Mouse (Mus musculus) forebrain, embryonic 14.5 days (tissue): ENCODE results near the gene Oxsm. TPM values are rescaled to one million over a fixed set of nuclear protein-coding genes. Genes with fewer than 3 reads are reported as not detected.

Experiments used
- ATAC-seq: fragments of 200-750 bp; cut with Nextera tagmentation; 2 replicates; pipeline ENCODE4 v1.8.0; 2017; ENCODE audit warnings: mild to moderate bottlenecking, moderate library complexity
- DNase-seq: peaks from one replicate; pipeline ENCODE4 v3.0.0-alpha.2; 2015; ENCODE audit warnings: low spot score
- H3K27ac ChIP-seq: fragments of 300-500 bp; sonication (generic); 2 replicates; pipeline ENCODE4 v1.5.1; 2014; ENCODE audit warnings: low read depth, mild to moderate bottlenecking, control low read depth, low read length, moderate library complexity
- H3K27me3 ChIP-seq: fragments of 300-500 bp; sonication (generic); replicated peaks from 2 replicates; pipeline ENCODE4 v1.6.1; 2014; ENCODE audit warnings: low read length, control low read depth, mixed read lengths; ENCODE audit not compliant: control insufficient read depth, insufficient read depth
- H3K36me3 ChIP-seq: fragments of 300-500 bp; sonication (generic); 2 replicates; pipeline ENCODE4 v1.6.1; 2014; ENCODE audit warnings: low read length, control low read depth; ENCODE audit not compliant: control insufficient read depth, insufficient read depth
- H3K4me1 ChIP-seq: fragments of 300-500 bp; sonication (generic); 2 replicates; pipeline ENCODE4 v1.6.1; 2014; ENCODE audit warnings: antibody characterized with exemption, low read length, control low read depth; ENCODE audit not compliant: control insufficient read depth, insufficient read depth
- H3K4me2 ChIP-seq: fragments of 300-500 bp; sonication (generic); 2 replicates; pipeline ENCODE4 v1.6.1; 2014; ENCODE audit warnings: mild to moderate bottlenecking, control low read depth, low read length
- H3K4me3 ChIP-seq: fragments of 300-500 bp; sonication (generic); 2 replicates; pipeline ENCODE4 v1.5.1; 2014; ENCODE audit warnings: low read depth, low read length, control low read depth
- H3K9ac ChIP-seq: fragments of 300-500 bp; sonication (generic); 2 replicates; pipeline ENCODE4 v1.6.1; 2014; ENCODE audit warnings: mild to moderate bottlenecking, low read length, control low read depth, moderate library complexity
- H3K9me3 ChIP-seq: fragments of 300-500 bp; sonication (generic); replicated peaks from 2 replicates; pipeline ENCODE4 v1.6.1; 2016; ENCODE audit warnings: low read length, control low read depth, mixed read lengths; ENCODE audit not compliant: control insufficient read depth
- WGBS: fragments of 180-500 bp; shearing (Covaris S2); extraction: QIAGEN DNeasy Blood & Tissue Kit; methylation state at CpG from one replicate; pipeline ENCODE4 v1.1.7; 2014; 5-methylcytosine and 5-hydroxymethylcytosine counted together
- polyA plus RNA-seq: library from polyadenylated mRNA; unstranded; fragments of >200 nt; fragmentation: Nextera tagmentation; extraction: Ambion mirVana; gene quantifications from 2 replicates; pipeline ENCODE4 v1.2.1, GENCODE M21; 2014

Gene Oxsm
- polyA plus RNA-seq, 1 experiment from 2014 or later: 1.1 TPM

GRCm38 (mm10) chr14:16229395-16229794 lies 20.2 kb downstream of the Oxsm start:
- Histone ChIP-seq H3K27me3 (no peaks in the 10 kb centered on the region), H3K9ac (no peak overlapping the region), H3K36me3 (no peaks in the 10 kb centered on the region), H3K4me2 (no peak overlapping the region), H3K4me3 (no peak overlapping the region), H3K4me1 (no peaks in the 10 kb centered on the region), H3K27ac (no peak overlapping the region), H3K9me3 (no peaks in the 10 kb centered on the region)
- WGBS: 33% methylated on average over 2 of the region's 2 CpGs
- ATAC-seq: peak; percentile 53; the same call in 1 of the 2 replicates
- DNase-seq: peak; percentile 60

DNA sequence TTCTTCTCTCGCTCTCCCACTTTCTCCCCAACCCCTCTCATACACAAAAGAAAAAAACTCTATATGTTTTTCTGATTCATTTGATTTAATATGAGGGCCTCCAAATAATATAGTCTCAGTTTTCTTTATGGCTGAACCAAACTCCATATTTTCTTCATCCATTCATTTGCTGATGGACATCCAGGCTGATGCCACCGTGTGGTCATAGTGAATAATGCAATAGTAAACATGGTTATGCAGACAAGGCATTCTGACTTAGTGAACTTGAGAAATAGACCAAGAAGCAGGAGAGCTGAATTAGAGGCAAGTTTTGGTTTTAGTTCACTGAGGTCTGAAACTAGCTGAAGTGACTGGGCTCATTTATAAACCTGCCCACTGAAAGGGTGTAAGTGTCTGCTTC lies 30.6 kb downstream of the Oxsm start:
- H3K9me3 ChIP-seq: no peaks in the 10 kb centered on the region
- H3K4me1 ChIP-seq: no peaks in the 10 kb centered on the region
- WGBS: 55% methylated on average over 2 of the region's 2 CpGs
- no peak overlapping the region for H3K27ac ChIP-seq
- ATAC-seq (no peak), DNase-seq (peak; percentile 73)
- no peak overlapping the region for H3K4me3 ChIP-seq
- H3K9ac ChIP-seq: no peak overlapping the region
- H3K36me3 ChIP-seq: no peaks in the 10 kb centered on the region
- H3K4me2 ChIP-seq: no peak overlapping the region
- no peaks in the 10 kb centered on the region for H3K27me3 ChIP-seq

DNA sequence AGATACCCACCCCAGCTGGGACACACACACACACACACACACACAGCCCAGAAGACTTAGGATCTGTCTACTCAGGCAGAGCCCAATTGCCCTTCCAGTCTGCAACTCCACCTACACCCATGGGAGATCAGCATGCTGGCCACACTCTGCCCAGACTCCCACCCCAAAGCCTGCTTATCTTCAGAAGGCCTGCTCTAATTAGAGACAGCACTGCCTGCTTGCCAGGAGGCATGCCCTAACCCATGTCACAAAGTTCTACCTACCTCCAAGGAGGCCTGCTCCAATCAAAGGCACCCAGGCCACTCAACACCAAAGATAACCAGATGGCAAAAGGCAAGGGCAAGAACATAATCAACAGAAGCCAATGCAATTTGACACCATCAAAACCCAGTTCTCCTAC lies 41.9 kb downstream of the Oxsm start:
- Histone ChIP-seq H3K36me3 (no peaks in the 10 kb centered on the region), H3K4me3 (no peak overlapping the region), H3K4me2 (no peak overlapping the region), H3K4me1 (no peaks in the 10 kb centered on the region; the same call in 1 of the 2 replicates), H3K27me3 (no peaks in the 10 kb centered on the region), H3K9ac (no peak overlapping the region), H3K27ac (no peak overlapping the region), H3K9me3 (no peaks in the 10 kb centered on the region)
- DNase-seq (no peak), ATAC-seq (no peak)

DNA sequence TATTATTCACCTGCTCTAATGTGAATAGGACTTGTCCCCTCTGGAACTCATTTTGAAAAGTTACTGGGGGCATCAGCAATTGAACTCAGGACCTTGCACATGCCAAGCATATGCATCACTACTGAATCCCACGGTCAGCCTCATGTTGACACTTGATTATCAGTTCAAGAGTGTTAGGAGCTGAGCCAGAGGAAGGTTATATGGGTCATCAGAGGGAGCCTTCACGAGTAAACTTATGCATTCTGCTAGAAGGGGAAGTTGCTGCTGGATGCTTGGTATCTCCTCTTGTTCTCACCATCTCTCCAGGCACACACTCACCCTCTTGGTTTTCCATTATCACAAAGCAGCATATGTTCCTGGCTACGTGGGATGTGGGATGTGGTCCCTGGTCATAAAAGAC lies 47.9 kb downstream of the Oxsm start:
- no peak overlapping the region for H3K9ac ChIP-seq
- ATAC-seq (peak; percentile 35), DNase-seq (peak; percentile 58)
- H3K36me3 ChIP-seq: no peaks in the 10 kb centered on the region
- H3K27ac ChIP-seq: peak overlapping the region; percentile 23; the same call in 1 of the 2 replicates
- H3K4me2 ChIP-seq: no peak overlapping the region
- no peaks in the 10 kb centered on the region for H3K27me3 ChIP-seq
- H3K4me3 ChIP-seq: no peak overlapping the region
- H3K9me3 ChIP-seq: no peaks in the 10 kb centered on the region
- WGBS: 10% methylated on average over 3 of the region's 3 CpGs
- H3K4me1 ChIP-seq: peaks cover 21% of the 10 kb centered on the region

- peak; percentile 98 for DNase-seq
- no peaks in the 10 kb centered on the region for H3K36me3 ChIP-seq
- no peaks in the 10 kb centered on the region for H3K9me3 ChIP-seq
- peak overlapping the region; percentile 39 for H3K4me2 ChIP-seq
- 3% methylated on average over 8 of the region's 8 CpGs for WGBS
- H3K4me1 ChIP-seq: peaks cover 21% of the 10 kb centered on the region
- H3K27ac ChIP-seq: peak overlapping the region; percentile 78
- H3K4me3 ChIP-seq: no peak overlapping the region
- ATAC-seq: peak; percentile 97
- H3K27me3 ChIP-seq: no peaks in the 10 kb centered on the region
- no peak overlapping the region for H3K9ac ChIP-seq
Observed at GRCm38 (mm10) chr14:16200969-16201638, 48.5 kb downstream of the Oxsm start.

- Histone ChIP-seq H3K4me2 (peak overlapping the region; percentile 39), H3K9me3 (no peaks in the 10 kb centered on the region), H3K36me3 (no peaks in the 10 kb centered on the region), H3K4me3 (no peak overlapping the region), H3K9ac (peak overlapping the region; percentile 4; the same call in 1 of the 2 replicates), H3K27ac (peak overlapping the region; percentile 78), H3K27me3 (no peaks in the 10 kb centered on the region), H3K4me1 (peaks cover 21% of the 10 kb centered on the region)
- ATAC-seq (peak; percentile 15), DNase-seq (peak; percentile 55)
- 2% methylated on average over 6 of the region's 6 CpGs for WGBS
Observed at GRCm38 (mm10) chr14:16200220-16200912, 49.2 kb downstream of the Oxsm start.

DNA sequence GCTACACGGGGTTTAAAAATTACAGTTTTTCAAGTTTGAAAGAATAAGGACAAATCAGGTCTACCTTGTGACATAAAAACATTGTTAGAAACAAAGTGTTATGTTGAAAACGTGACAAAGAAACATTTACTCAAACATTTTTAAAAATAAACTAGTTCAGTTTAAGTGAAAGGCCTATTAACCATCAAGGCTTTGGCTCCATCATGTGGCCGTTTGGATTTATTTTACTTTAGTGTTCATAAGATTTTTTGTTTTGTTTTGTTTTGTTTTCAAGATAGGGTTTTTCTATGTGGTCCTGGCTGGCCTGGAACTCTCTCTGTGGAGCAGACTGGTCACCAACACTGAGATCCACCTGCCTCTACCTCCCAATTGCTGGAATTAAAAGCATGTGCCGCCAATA lies 53.1 kb downstream of the Oxsm start:
- H3K9ac ChIP-seq: no peak overlapping the region
- WGBS: 59% methylated on average over 4 of the region's 4 CpGs
- no peak overlapping the region for H3K4me3 ChIP-seq
- no peak overlapping the region for H3K4me2 ChIP-seq
- ATAC-seq (no peak), DNase-seq (peak; percentile 74)
- H3K36me3 ChIP-seq: no peaks in the 10 kb centered on the region
- no peak overlapping the region for H3K27ac ChIP-seq
- H3K27me3 ChIP-seq: no peaks in the 10 kb centered on the region
- H3K9me3 ChIP-seq: no peaks in the 10 kb centered on the region
- H3K4me1 ChIP-seq: peaks cover 15% of the 10 kb centered on the region

DNA sequence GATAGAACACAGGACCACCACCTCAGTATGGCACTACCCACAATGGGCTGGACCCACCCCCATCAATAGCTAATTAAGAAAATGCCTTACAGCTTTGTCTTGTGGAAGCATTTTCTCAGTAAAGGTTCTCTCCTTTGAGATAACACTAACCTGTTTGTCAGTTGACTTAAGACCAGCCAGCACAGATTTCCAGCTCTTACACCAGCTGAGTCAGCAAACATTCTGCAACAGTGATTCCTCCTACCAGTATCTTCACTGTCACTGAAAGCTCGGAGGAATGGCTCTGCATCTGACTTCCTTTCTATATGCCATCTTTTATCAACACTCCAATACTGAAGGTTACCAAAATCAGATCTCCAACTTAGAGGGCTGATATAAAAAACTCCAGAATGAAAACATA lies 54.1 kb downstream of the Oxsm start:
- Histone ChIP-seq H3K27ac (no peak overlapping the region), H3K36me3 (no peaks in the 10 kb centered on the region), H3K27me3 (no peaks in the 10 kb centered on the region), H3K9ac (no peak overlapping the region), H3K9me3 (no peaks in the 10 kb centered on the region), H3K4me3 (no peak overlapping the region), H3K4me1 (peaks cover 4% of the 10 kb centered on the region; the same call in 1 of the 2 replicates), H3K4me2 (no peak overlapping the region)
- DNase-seq: no peak
- no peak for ATAC-seq
- WGBS: 68% methylated on average over 1 of the region's 1 CpGs

DNA sequence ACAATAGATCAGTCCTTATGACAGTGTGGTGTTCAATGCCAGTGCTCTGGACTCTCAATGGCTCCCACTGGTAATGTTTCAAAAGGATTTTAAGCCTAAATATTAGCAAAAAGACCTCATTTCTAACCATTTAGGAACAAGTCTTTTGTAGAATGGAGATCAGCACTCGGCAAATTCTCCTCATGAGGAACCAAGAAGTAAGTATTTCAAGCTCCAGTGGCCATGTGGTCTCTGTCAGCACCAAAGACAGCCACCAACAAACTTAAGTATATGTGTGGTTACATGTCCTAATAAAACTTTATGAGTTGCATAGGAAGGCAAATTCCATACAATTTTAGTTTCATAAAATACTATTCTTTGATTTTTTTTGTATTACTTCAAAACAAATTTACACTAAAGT lies 55.5 kb downstream of the Oxsm start:
- H3K27me3 ChIP-seq: no peaks in the 10 kb centered on the region
- H3K4me2 ChIP-seq: no peak overlapping the region
- ATAC-seq: no peak
- no peak for DNase-seq
- H3K4me1 ChIP-seq: no peaks in the 10 kb centered on the region
- no peak overlapping the region for H3K4me3 ChIP-seq
- 83% methylated on average over 1 of the region's 1 CpGs for WGBS
- H3K9ac ChIP-seq: no peak overlapping the region
- no peaks in the 10 kb centered on the region for H3K9me3 ChIP-seq
- no peak overlapping the region for H3K27ac ChIP-seq
- no peaks in the 10 kb centered on the region for H3K36me3 ChIP-seq
